Mouse (Mus musculus): ENCODE measurements at regions not wholly inside any gene's neighbourhood (a gene's known extent, or its start where the extent isn't known, plus 50 kb on each side); places are given as distances from the start of the nearest gene placed in this dataset.

DNA sequence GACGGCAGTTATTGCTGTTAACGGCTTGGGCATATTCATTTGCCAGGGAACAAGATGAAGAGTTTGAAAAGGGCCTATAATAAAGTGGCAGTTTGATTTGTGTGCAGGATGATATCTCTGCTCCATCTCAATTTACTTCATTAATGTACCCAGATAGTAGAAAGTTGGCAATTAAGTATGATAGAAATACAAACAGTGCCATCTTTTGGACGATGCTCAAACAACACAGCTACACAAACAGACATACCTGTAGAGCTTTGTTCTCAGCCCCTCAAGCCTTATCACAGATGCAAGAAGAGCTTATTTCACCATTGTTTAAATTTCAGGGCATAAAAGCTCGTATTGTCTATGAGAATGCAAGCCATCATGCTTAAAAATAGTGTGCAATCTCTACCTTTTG lies 82.2 kb downstream of the Tnfsf11 start:
- no peak for DNase-seq

- peak; percentile 11 to 24 for DNase-seq
These were observed 91.4 kb downstream of the Tnfsf11 start for GRCm38 (mm10) chr14:78216229-78216963.

DNA sequence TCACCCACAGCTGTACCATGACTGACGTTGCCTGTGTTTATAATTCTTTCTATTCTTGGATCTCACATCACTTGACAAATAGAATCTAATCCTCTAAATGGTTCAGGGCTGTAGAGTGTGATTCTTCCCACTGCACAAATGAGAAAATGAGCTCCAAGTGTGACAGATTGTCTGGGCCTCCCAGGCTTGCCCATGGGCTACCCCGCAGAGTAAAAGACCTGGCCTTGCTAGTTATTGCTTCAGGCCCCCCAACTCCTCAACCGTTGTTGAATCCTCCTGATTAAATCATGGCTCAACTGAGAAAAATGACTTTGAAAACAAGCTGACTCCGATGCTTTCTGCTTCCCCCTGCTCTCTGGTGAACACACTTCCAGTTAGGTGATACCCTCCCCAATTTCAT lies 92.4 kb downstream of the Tnfsf11 start:
- DNase-seq: no peak

- no peak for DNase-seq
These were observed 103.3 kb downstream of the Tnfsf11 start for GRCm38 (mm10) chr14:78204566-78204863.

- no peak for DNase-seq
These were observed 103.9 kb downstream of the Tnfsf11 start for GRCm38 (mm10) chr14:78203726-78204565.

- DNase-seq: no peak
These were observed 105.1 kb downstream of the Tnfsf11 start for GRCm38 (mm10) chr14:78202781-78203180.

GRCm38 (mm10) chr14:78197483-78197882 lies 108.7 kb upstream of the Fam216b start:
- DNase-seq: no peak

- DNase-seq: no peak
These were observed 90.8 kb upstream of the Fam216b start for GRCm38 (mm10) chr14:78179576-78179975.

- no peak for DNase-seq
These were observed 84.6 kb upstream of the Fam216b start for GRCm38 (mm10) chr14:78173451-78173850.

DNA sequence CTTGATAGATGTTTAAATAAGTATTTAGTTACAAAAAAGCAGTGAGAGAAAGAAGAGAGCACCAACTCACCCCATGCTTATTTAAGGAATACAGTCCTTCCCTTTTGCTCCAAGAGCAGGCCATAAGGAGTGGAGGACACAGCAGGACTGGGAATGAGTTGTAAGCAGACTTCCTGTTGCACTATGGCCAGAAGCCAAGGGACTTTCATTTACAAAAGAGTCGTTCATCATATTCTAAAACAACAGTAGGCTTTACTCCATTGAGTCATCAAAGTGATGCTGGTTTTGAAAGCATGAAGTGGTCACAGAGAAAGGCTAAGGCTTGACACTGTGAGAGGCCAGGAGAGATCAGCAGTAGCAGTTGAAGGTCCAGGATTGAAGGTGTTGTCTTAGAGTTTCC lies 84.1 kb upstream of the Fam216b start:
- DNase-seq: no peak

GRCm38 (mm10) chr14:78160819-78161218 lies 72.0 kb upstream of the Fam216b start:
- peak in 1 of 2 experiments; percentile 29 for DNase-seq

GRCm38 (mm10) chr14:78159567-78159966 lies 70.8 kb upstream of the Fam216b start:
- no peak for DNase-seq

- no peak for DNase-seq
These were observed 68.9 kb upstream of the Fam216b start for GRCm38 (mm10) chr14:78157660-78158059.

GRCm38 (mm10) chr14:78148851-78149250 lies 60.0 kb upstream of the Fam216b start:
- no peak for DNase-seq

GRCm38 (mm10) chr14:78143751-78144150 lies 54.9 kb upstream of the Fam216b start:
- DNase-seq: no peak

Data from lung, postnatal 4 days (tissue).